Mouse (Mus musculus): ENCODE data around the gene Ackr3.

- TF ChIP-seq CTCF (IDR thresholded peaks at IDR 0.05; ENCODE audit: control insufficient read depth, insufficient read depth, insufficient replicate concordance, low read depth, low read length) (no peak), POLR2A (IDR thresholded peaks at IDR 0.05; ENCODE audit: control insufficient read depth, low read depth, low read length) (no peak)
Measured at GRCm38 (mm10) chr1:90247234-90247633, 43.5 kb downstream of the Ackr3 start.
